Mouse (Mus musculus) liver, embryonic 14.5 days (tissue): ENCODE measurements around the gene Bsn. TPM values are rescaled to one million over a fixed set of nuclear protein-coding genes. Genes with fewer than 3 reads are reported as not detected.

ENCODE experiments used
- ATAC-seq: fragments of 200-750 bp; cut with Nextera tagmentation; 2 replicates; pipeline ENCODE4 v1.8.0; 2017; ENCODE audit warnings: moderate number of reproducible peaks, mild to moderate bottlenecking, moderate library complexity; ENCODE audit not compliant: insufficient read depth
- DNase-seq, 3 experiments: peaks; one replicate each; pipeline ENCODE4 v3.0.0-alpha.2; 2012 to 2013; ENCODE audit warnings: low read depth in 3 of 3, low spot score in 3 of 3
- H3K27ac ChIP-seq: fragments of 300-500 bp; sonication (generic); 2 replicates; pipeline ENCODE4 v1.5.1; 2014; ENCODE audit warnings: moderate library complexity, mild to moderate bottlenecking, control low read depth, inconsistent platforms
- H3K27me3 ChIP-seq: fragments of 300-500 bp; sonication (generic); 2 replicates; pipeline ENCODE4 v1.6.1; 2014; ENCODE audit warnings: mild to moderate bottlenecking, low read length, moderate library complexity; ENCODE audit not compliant: control insufficient read depth, insufficient read depth
- H3K36me3 ChIP-seq: fragments of 300-500 bp; sonication (generic); replicated peaks from 2 replicates; pipeline ENCODE4 v1.6.1; 2014; ENCODE audit warnings: low read depth; ENCODE audit not compliant: control insufficient read depth, insufficient read depth
- H3K4me1 ChIP-seq, 2 experiments: fragments of 200-500 bp in 1 of 2; fragments of 300-500 bp in 1 of 2; sonication (generic) in 1 of 2; replicated peaks; 2 replicates each; pipeline ENCODE4 v1.6.1; 2012 to 2014; ENCODE audit warnings: antibody characterized with exemption in 1 of 2, inconsistent platforms in 1 of 2, low read length in 1 of 2; ENCODE audit not compliant: control insufficient read depth in 2 of 2, insufficient read depth in 2 of 2
- H3K4me2 ChIP-seq: fragments of 300-500 bp; sonication (generic); 2 replicates; pipeline ENCODE4 v1.6.1; 2014; ENCODE audit warnings: low read depth, mild to moderate bottlenecking, control low read depth, moderate library complexity
- H3K4me3 ChIP-seq, 2 experiments: fragments of 200-500 bp in 1 of 2; fragments of 300-500 bp in 1 of 2; sonication (generic) in 1 of 2; 2 replicates each; pipeline ENCODE4 v1.5.1; 2012 to 2014; ENCODE audit warnings: low read depth in 2 of 2, low read length in 2 of 2, mild to moderate bottlenecking in 2 of 2, control low read depth in 1 of 2, inconsistent platforms in 1 of 2, moderate library complexity in 1 of 2; ENCODE audit not compliant: insufficient read depth in 1 of 2
- H3K9ac ChIP-seq: fragments of 300-500 bp; sonication (generic); replicated peaks from 2 replicates; pipeline ENCODE4 v1.6.1; 2014; ENCODE audit warnings: mild to moderate bottlenecking, control low read depth, moderate library complexity
- H3K9me3 ChIP-seq: fragments of 300-500 bp; sonication (generic); 2 replicates; pipeline ENCODE4 v1.6.1; 2016; ENCODE audit warnings: low read length, mixed read lengths; ENCODE audit not compliant: control insufficient read depth
- CTCF ChIP-seq: IDR thresholded peaks from 2 replicates; pipeline ENCODE4 v1.5.1; 2016; ENCODE audit warnings: antibody characterized with exemption, low read depth, control low read depth
- EP300 ChIP-seq: IDR thresholded peaks from 2 replicates; pipeline ENCODE4 v1.6.1; 2016; ENCODE audit warnings: antibody characterized with exemption, low read depth
- WGBS: fragments of 180-500 bp; shearing (Covaris S2); extraction: QIAGEN DNeasy Blood & Tissue Kit; methylation state at CpG from one replicate; pipeline ENCODE4 v1.1.7; 2014; ENCODE audit not compliant: insufficient replicate concordance; 5-methylcytosine and 5-hydroxymethylcytosine counted together
- polyA plus RNA-seq, 2 experiments: library from polyadenylated mRNA; depleted of rRNA in 1 of 2; stranded (reverse) in 1 of 2; unstranded in 1 of 2; fragments of >200 nt; fragmentation: Nextera tagmentation in 1 of 2; extraction: Ambion mirVana in 1 of 2; gene quantifications; 2 replicates each; pipeline versions ENCODE4 v1.2.1 to v1.2.3; 2012 to 2014

The Bsn gene
- polyA plus RNA-seq, 2 experiments = 0.86 to 1.1 TPM

GRCm38 (mm10) chr9:108182806-108183506, 7.2 kb downstream of the Bsn start:
- H3K27me3 ChIP-seq = peaks cover 5% of the 10 kb centered on the region
- H3K4me3 ChIP-seq = no peak overlapping the region
- no peaks in the 10 kb centered on the region for H3K36me3 ChIP-seq
- WGBS = 54% methylated on average over 11 of the region's 11 CpGs
- H3K4me2 ChIP-seq = no peak overlapping the region
- H3K9ac ChIP-seq = no peak overlapping the region
- H3K4me1 ChIP-seq = no peaks in the 10 kb centered on the region
- DNase-seq = no peak
- no peak for ATAC-seq
- no peaks in the 10 kb centered on the region for H3K9me3 ChIP-seq
- no peak overlapping the region for H3K27ac ChIP-seq
- no peak for TF ChIP-seq CTCF
- no peak for TF ChIP-seq EP300

GRCm38 (mm10) chr9:108178391-108178790, 11.8 kb downstream of the Bsn start:
- DNase-seq = no peak
- H3K4me1 ChIP-seq = no peaks in the 10 kb centered on the region
- TF ChIP-seq EP300 (no peak), CTCF (no peak)
- no peaks in the 10 kb centered on the region for H3K36me3 ChIP-seq
- H3K27ac ChIP-seq = no peak overlapping the region
- 52% methylated on average over 5 of the region's 5 CpGs for WGBS
- no peak overlapping the region for H3K4me2 ChIP-seq
- no peak for ATAC-seq
- H3K4me3 ChIP-seq = no peak overlapping the region
- H3K9me3 ChIP-seq = no peaks in the 10 kb centered on the region
- H3K27me3 ChIP-seq = no peaks in the 10 kb centered on the region
- no peak overlapping the region for H3K9ac ChIP-seq

GRCm38 (mm10) chr9:108175116-108175838, 14.9 kb downstream of the Bsn start:
- 58% methylated on average over 19 of the region's 19 CpGs for WGBS
- DNase-seq (no peak), ATAC-seq (no peak)
- H3K4me1 ChIP-seq = no peaks in the 10 kb centered on the region
- no peak overlapping the region for H3K27ac ChIP-seq
- no peak overlapping the region for H3K4me2 ChIP-seq
- H3K4me3 ChIP-seq = no peak overlapping the region
- H3K9me3 ChIP-seq = no peaks in the 10 kb centered on the region
- H3K27me3 ChIP-seq = no peaks in the 10 kb centered on the region
- TF ChIP-seq EP300 (no peak), CTCF (no peak)
- no peak overlapping the region for H3K9ac ChIP-seq
- H3K36me3 ChIP-seq = no peaks in the 10 kb centered on the region

- ATAC-seq = no peak
- TF ChIP-seq EP300 (no peak), CTCF (no peak)
- H3K4me1 ChIP-seq = no peaks in the 10 kb centered on the region
These were observed 17.3 kb downstream of the Bsn start for GRCm38 (mm10) chr9:108172777-108173350.

GRCm38 (mm10) chr9:108169751-108170150, 20.4 kb downstream of the Bsn start:
- ATAC-seq (no peak), DNase-seq (no peak)
- no peak overlapping the region for H3K4me2 ChIP-seq
- H3K4me1 ChIP-seq = no peaks in the 10 kb centered on the region
- WGBS = 76% methylated on average over 10 of the region's 10 CpGs
- no peaks in the 10 kb centered on the region for H3K27me3 ChIP-seq
- no peak overlapping the region for H3K27ac ChIP-seq
- H3K4me3 ChIP-seq = no peak overlapping the region
- H3K9me3 ChIP-seq = no peaks in the 10 kb centered on the region
- H3K36me3 ChIP-seq = no peaks in the 10 kb centered on the region
- no peak for TF ChIP-seq EP300
- TF ChIP-seq CTCF = no peak
- no peak overlapping the region for H3K9ac ChIP-seq

More at GRCm38 (mm10) chr9:108172777-108173350, 17.3 kb downstream of the Bsn start:
- 58% methylated on average over 5 of the region's 5 CpGs for WGBS
- no peak for DNase-seq
- no peak overlapping the region for H3K4me2 ChIP-seq
- no peak overlapping the region for H3K9ac ChIP-seq
- H3K27me3 ChIP-seq = no peaks in the 10 kb centered on the region
- H3K27ac ChIP-seq = no peak overlapping the region
- H3K36me3 ChIP-seq = no peaks in the 10 kb centered on the region
- no peak overlapping the region for H3K4me3 ChIP-seq
- H3K9me3 ChIP-seq = no peaks in the 10 kb centered on the region
